Mouse (Mus musculus) neural tube, embryonic 14.5 days (tissue): Measurements from ENCODE around the gene Lpin3. TPM values are rescaled to one million over a fixed set of nuclear protein-coding genes. Genes with fewer than 3 reads are reported as not detected.

Experiments
- polyA plus RNA-seq: library from polyadenylated mRNA; unstranded; fragments of >200 nt; fragmentation: Nextera tagmentation; extraction: Ambion mirVana; gene quantifications from 2 replicates; pipeline ENCODE4 v1.2.1, GENCODE M21; 2014

Gene Lpin3
- polyA plus RNA-seq, 1 experiment from 2014 or later, result 0.43 TPM

Other genes starting within 250 kb of the Lpin3 start
- gene Top1, start 234.8 kb upstream of the Lpin3 start, polyA plus RNA-seq, result 80.3 and 83.5 TPM in 2 replicates
- gene Plcg1, start 149.4 kb upstream of the Lpin3 start, polyA plus RNA-seq, result 50.6 and 74.0 TPM in 2 replicates
- gene Zhx3, start 7.7 kb upstream of the Lpin3 start, polyA plus RNA-seq, result 15.5 and 20.1 TPM in 2 replicates
- gene Emilin3, start 31.7 kb downstream of the Lpin3 start, polyA plus RNA-seq, result 0.11 and 0.45 TPM in 2 replicates
- gene Chd6, start 228.4 kb downstream of the Lpin3 start, polyA plus RNA-seq, result 35.7 and 45.6 TPM in 2 replicates